Mouse (Mus musculus): Measurements from ENCODE around the gene Efnb3. TPM values are rescaled to one million over a fixed set of nuclear protein-coding genes. Genes with fewer than 3 reads are reported as not detected.

The Efnb3 gene
- 23.2 and 35.6 TPM in 2 replicates for polyA plus RNA-seq (2014; fragmentation: Nextera tagmentation; extraction: Ambion mirVana)

DNA sequence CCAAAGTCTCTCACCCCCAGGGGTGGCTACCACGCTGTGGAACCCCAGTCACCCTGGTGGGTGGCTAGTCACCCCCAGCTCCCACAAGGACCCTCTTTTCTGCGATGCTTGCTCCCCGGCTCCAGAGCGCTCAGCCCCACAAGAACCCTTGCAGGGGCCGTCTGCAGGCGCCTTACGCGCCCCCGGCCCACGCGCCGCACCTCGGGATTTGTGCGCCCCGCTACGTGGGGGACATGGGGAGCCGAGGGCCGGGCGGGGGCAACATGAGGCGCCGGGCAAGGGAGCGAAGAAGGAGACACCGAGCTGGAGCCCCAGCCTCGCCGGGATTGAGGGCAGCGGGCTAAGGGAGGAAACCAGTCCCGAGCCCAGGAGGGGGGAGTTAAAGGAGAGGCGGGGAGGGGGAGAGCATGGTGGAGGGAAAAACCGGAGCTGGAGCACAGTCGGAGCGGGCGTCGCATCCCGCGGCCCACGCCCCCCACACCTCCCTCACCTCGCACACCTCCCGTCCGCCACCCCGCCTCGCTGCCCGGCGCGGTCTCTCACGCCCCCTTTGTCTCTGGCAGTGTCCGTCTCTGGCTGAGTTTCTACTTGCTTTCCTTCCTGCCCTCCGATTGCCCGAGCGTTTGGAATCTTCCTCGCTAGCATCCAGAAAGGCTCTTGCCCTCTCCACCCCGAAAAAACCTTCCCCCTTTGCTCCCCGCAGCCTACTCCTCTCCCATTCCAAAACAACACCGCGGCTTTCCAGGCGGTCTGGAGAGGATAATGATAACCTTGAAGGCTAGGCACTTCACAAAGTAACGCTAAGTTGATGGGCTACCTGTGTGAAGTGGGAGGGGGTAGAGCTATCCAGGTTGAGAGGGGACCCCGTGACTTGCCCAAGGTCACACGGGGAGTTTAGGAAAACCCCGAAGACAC is at the start of gene Efnb3:
Gene Efnb3, minus strand, starts transcription at position 355 of the 915 bp plus-strand sequence.
- Histone ChIP-seq H3K4me2 (ENCODE audit: low read depth, low read length) (peak within 1 kb of the TSS; percentile 91), H3K9me3 (ENCODE audit: control insufficient read depth, low read length) (no peaks in the 10 kb centered on the region), H3K4me3 (ENCODE audit: low read depth, low read length) (peak within 1 kb of the TSS; percentile 87), H3K4me1 (ENCODE audit: control insufficient read depth, insufficient read depth, low read length) (peaks cover 51% of the 10 kb centered on the region), H3K27ac (ENCODE audit: low read depth, low read length) (peak within 1 kb of the TSS; percentile 74), H3K27me3 (ENCODE audit: control insufficient read depth, insufficient read depth, low read length) (no peaks in the 10 kb centered on the region; the same call in 1 of the 2 replicates), H3K36me3 (ENCODE audit: control insufficient read depth, insufficient read depth, low read length) (peaks cover 7% of the 10 kb centered on the region), H3K9ac (replicated peaks; ENCODE audit: low read depth, low read length) (peak within 1 kb of the TSS; percentile 88)
- ATAC-seq (ENCODE audit: low read depth) = peak; percentile 72
- under 1% methylated on average over 54 of the region's 59 CpGs for WGBS

DNA sequence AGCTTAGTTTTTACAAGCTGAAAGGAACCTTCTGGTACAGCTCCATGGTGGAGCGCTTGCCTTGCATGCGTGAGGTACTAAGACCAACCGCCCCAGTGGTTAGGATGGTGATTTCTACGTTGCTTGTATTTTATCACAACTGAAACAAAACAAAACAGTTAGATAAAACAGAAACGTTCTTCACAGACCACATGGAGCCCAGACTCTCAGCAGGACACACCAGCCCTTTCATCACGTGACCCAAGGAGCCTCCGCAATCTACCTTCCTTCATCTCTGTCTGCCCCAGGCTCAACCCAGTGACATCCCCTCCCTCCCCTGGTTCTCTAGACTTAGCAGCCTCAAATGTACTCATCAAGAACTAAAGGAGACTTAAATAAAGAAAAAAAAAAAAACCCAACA is 49.4 kb upstream of the Efnb3 start:
- Histone ChIP-seq H3K9ac (replicated peaks; ENCODE audit: low read depth, low read length) (no peak overlapping the region), H3K4me1 (ENCODE audit: control insufficient read depth, insufficient read depth, low read length) (peaks cover 6% of the 10 kb centered on the region), H3K4me2 (ENCODE audit: low read depth, low read length) (no peak overlapping the region), H3K9me3 (ENCODE audit: control insufficient read depth, low read length) (no peaks in the 10 kb centered on the region), H3K27ac (ENCODE audit: low read depth, low read length) (no peak overlapping the region), H3K4me3 (ENCODE audit: low read depth, low read length) (no peak overlapping the region), H3K27me3 (ENCODE audit: control insufficient read depth, insufficient read depth, low read length) (no peaks in the 10 kb centered on the region), H3K36me3 (ENCODE audit: control insufficient read depth, insufficient read depth, low read length) (no peaks in the 10 kb centered on the region)
- 58% methylated on average over 7 of the region's 7 CpGs for WGBS
- ATAC-seq (ENCODE audit: low read depth) = no peak

DNA sequence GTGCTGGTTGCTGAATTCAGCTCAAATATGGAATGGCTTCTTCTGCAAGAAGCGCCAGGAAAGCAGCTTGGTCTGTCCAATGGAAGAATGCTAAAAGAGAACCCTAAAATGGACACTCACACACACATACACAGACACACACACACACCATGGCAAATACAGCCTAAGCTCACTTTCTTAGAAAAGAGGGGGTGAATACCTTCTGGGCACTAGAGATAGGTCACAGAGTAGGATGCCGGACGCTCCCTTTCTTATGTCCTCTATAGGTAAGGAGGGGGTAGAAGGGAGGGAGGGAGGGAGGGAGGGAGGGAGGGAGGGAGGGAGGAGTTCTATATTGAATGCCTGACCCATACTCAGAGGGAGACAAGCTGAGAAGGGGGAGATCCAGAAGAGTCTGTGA is 48.5 kb upstream of the Efnb3 start:
- Histone ChIP-seq H3K4me2 (ENCODE audit: low read depth, low read length) (no peak overlapping the region), H3K36me3 (ENCODE audit: control insufficient read depth, insufficient read depth, low read length) (no peaks in the 10 kb centered on the region), H3K9me3 (ENCODE audit: control insufficient read depth, low read length) (no peaks in the 10 kb centered on the region), H3K27ac (ENCODE audit: low read depth, low read length) (no peak overlapping the region), H3K9ac (replicated peaks; ENCODE audit: low read depth, low read length) (no peak overlapping the region), H3K4me1 (ENCODE audit: control insufficient read depth, insufficient read depth, low read length) (peaks cover 8% of the 10 kb centered on the region), H3K27me3 (ENCODE audit: control insufficient read depth, insufficient read depth, low read length) (no peaks in the 10 kb centered on the region), H3K4me3 (ENCODE audit: low read depth, low read length) (no peak overlapping the region)
- WGBS = 94% methylated on average over 3 of the region's 3 CpGs
- no peak for ATAC-seq (ENCODE audit: low read depth)

DNA sequence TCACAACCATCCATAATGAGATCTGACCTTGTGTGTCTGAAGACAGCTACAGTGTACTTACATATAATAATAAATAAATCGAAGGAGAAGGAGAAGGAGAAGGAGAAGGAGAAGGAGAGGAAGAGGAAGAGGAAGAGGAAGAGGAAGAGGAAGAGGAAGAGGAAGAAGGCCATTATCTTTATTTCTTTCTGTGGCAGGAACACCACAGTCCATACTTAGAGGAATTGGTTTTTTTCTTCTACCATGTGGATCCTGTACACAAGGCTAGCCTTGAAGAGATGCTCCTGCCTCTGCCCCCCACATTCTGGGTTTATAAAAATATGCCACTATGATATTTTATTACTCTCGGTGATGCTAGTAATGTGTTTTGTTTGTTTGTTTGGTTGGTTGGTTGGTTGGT is 46.8 kb upstream of the Efnb3 start:
- no peak for ATAC-seq (ENCODE audit: low read depth)
- WGBS = 90% methylated on average over 2 of the region's 2 CpGs
- H3K9ac ChIP-seq (replicated peaks; ENCODE audit: low read depth, low read length) = no peak overlapping the region

DNA sequence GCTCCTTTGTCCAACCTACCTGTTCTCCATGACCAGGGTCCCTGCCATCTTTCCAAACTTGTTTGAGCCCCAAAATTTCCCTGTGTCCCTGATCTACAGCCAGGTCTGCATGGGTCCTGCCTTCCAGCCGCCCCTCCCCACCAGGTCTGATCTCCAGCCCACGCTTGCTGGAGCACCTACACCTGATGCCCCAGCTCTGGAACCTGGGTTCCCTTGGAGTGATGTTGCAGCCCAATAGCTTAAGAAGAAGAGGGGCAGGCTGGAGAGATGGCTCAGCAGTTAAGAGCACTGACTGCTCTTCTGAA is 46.4 kb upstream of the Efnb3 start:
- ATAC-seq (ENCODE audit: low read depth) = no peak
- Histone ChIP-seq H3K4me3 (ENCODE audit: low read depth, low read length) (peak overlapping the region; percentile 54), H3K27ac (ENCODE audit: low read depth, low read length) (no peak overlapping the region), H3K27me3 (ENCODE audit: control insufficient read depth, insufficient read depth, low read length) (no peaks in the 10 kb centered on the region), H3K4me1 (ENCODE audit: control insufficient read depth, insufficient read depth, low read length) (peaks cover 8% of the 10 kb centered on the region), H3K9me3 (ENCODE audit: control insufficient read depth, low read length) (no peaks in the 10 kb centered on the region), H3K9ac (replicated peaks; ENCODE audit: low read depth, low read length) (no peak overlapping the region), H3K4me2 (ENCODE audit: low read depth, low read length) (peak overlapping the region; percentile 98; the same call in 1 of the 2 replicates), H3K36me3 (ENCODE audit: control insufficient read depth, insufficient read depth, low read length) (no peaks in the 10 kb centered on the region)
- WGBS = 70% methylated on average over 2 of the region's 2 CpGs

More for the DNA sequence above, 46.8 kb upstream of the Efnb3 start:
- H3K27me3 ChIP-seq (ENCODE audit: control insufficient read depth, insufficient read depth, low read length) = no peaks in the 10 kb centered on the region
- H3K9me3 ChIP-seq (ENCODE audit: control insufficient read depth, low read length) = no peaks in the 10 kb centered on the region
- H3K4me1 ChIP-seq (ENCODE audit: control insufficient read depth, insufficient read depth, low read length) = peaks cover 8% of the 10 kb centered on the region
- H3K4me2 ChIP-seq (ENCODE audit: low read depth, low read length) = no peak overlapping the region
- no peak overlapping the region for H3K4me3 ChIP-seq (ENCODE audit: low read depth, low read length)
- H3K27ac ChIP-seq (ENCODE audit: low read depth, low read length) = no peak overlapping the region
- no peaks in the 10 kb centered on the region for H3K36me3 ChIP-seq (ENCODE audit: control insufficient read depth, insufficient read depth, low read length)

DNA sequence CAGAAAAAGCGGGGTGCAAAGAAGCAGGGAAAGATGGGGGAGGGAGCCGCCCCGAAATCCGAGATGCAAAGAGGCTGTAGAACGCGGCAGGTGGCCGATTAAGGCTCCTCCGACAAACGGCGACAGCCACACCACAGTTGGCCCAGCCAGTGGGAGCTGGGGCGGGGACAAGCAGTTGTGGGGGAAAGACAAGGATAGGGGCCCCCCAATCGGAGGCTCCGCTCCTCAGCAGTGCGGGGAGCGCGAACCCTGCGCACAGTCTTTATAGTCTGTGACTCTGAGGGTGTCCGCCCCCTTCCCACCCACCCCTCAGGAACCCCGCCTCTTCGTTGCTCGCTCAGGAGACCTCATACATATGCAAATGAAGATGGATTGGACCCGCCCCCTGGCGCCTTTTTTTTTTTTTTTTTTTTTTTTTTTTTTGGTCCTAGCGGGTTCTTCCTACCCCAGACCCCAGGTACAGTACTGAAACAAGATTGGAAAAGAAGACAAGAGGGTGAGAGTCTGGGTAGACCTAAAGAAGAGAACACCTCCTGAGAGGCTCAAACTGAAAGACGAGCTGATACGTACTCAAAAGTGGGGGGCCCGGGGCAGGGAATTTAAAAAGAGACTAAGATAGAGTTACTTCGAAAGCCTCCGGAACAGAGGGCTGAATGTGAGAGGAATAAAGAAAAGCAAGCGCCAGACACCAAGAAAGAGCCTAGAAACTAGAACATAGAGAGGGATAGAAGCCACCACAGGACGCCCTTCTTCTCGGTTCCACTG is 45.9 kb upstream of the Efnb3 start, which contains the start of gene Atp1b2:
Gene Atp1b2, minus strand, starts transcription at position 217 of the 765 bp plus-strand sequence.
- ATAC-seq (ENCODE audit: low read depth) = peak; percentile 91
- H3K4me1 ChIP-seq (ENCODE audit: control insufficient read depth, insufficient read depth, low read length) = peaks cover 8% of the 10 kb centered on the region
- peak within 1 kb of the TSS; percentile 58; the same call in 1 of the 2 replicates for H3K27ac ChIP-seq (ENCODE audit: low read depth, low read length)
- H3K4me3 ChIP-seq (ENCODE audit: low read depth, low read length) = peak within 1 kb of the TSS; percentile 54
- peak within 1 kb of the TSS; percentile 55 for H3K9ac ChIP-seq (replicated peaks; ENCODE audit: low read depth, low read length)
- H3K36me3 ChIP-seq (ENCODE audit: control insufficient read depth, insufficient read depth, low read length) = no peaks in the 10 kb centered on the region; the same call in 1 of the 2 replicates
- H3K4me2 ChIP-seq (ENCODE audit: low read depth, low read length) = peak within 1 kb of the TSS; percentile 98
- H3K9me3 ChIP-seq (ENCODE audit: control insufficient read depth, low read length) = no peaks in the 10 kb centered on the region
- H3K27me3 ChIP-seq (ENCODE audit: control insufficient read depth, insufficient read depth, low read length) = no peaks in the 10 kb centered on the region
- WGBS = 2% methylated on average over 32 of the region's 32 CpGs

DNA sequence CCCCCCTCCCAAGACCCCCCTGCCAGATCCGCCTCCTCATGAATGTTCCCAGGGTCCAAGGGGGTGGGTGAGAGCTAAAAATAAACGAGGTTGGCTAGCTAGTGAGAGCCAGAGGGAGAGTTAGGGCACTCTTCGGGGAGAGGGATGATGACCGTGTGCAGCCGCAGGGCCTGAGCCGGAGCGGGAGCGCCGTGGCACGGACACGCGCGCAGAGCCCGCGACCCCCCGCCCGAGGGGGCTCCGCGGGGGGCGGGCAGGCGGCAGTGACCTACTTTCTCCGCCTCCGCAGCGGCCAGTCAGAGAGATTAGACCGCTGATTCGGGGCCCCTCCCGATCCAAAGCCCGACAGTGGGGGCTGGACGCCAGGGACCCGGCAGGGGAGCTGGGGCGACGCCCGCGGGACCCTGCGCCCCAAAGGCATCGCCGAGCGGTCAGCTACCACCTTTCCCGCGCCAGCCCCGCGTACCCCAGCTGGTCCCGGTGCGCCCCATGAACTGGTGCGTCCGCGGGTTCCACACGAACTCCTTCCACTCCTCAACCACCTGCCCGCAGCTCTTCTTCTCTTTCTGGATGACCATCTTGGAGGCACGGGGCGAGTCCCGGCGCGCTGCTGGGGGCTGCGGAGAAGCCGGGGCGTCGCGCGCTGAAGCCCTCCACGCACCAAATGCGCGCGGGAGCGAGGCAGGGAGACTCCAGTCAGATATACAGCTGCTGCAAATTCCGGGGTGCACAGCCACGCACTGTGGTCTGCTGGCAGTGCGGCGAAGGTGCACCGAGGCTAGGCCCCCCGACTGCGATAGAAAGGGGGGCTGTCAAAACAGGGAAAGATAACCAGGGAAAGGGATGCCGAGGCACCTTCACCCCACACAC is 45.0 kb upstream of the Efnb3 start:
- peak overlapping the region; percentile 98 for H3K4me2 ChIP-seq (ENCODE audit: low read depth, low read length)
- H3K27ac ChIP-seq (ENCODE audit: low read depth, low read length) = peak overlapping the region; percentile 58; the same call in 1 of the 2 replicates
- peaks cover 13% of the 10 kb centered on the region for H3K4me1 ChIP-seq (ENCODE audit: control insufficient read depth, insufficient read depth, low read length)
- H3K27me3 ChIP-seq (ENCODE audit: control insufficient read depth, insufficient read depth, low read length) = no peaks in the 10 kb centered on the region
- no peaks in the 10 kb centered on the region for H3K9me3 ChIP-seq (ENCODE audit: control insufficient read depth, low read length)
- H3K36me3 ChIP-seq (ENCODE audit: control insufficient read depth, insufficient read depth, low read length) = peaks cover 3% of the 10 kb centered on the region; the same call in 1 of the 2 replicates
- ATAC-seq (ENCODE audit: low read depth) = peak; percentile 52
- peak overlapping the region; percentile 55 for H3K9ac ChIP-seq (replicated peaks; ENCODE audit: low read depth, low read length)
- H3K4me3 ChIP-seq (ENCODE audit: low read depth, low read length) = peak overlapping the region; percentile 54
- under 1% methylated on average over 71 of the region's 73 CpGs for WGBS

DNA sequence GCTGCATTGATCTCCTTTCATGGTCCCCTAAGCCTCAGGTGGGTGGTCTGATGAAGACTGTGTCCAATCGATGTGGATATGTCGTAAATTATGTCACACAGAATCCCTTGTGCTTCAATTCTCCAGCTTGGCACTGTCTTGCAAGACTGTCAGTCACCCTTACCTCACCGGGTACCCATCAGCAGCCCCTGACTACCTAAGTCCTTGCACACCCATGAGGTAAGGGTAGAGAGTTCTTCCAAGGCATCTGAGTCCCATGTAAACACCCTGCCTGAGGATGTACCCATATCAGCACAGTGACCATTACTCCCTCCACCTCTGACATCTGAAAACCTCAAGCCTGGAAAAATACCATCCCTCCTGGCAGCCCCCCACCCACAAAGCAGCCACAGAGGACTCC is 44.3 kb upstream of the Efnb3 start:
- Histone ChIP-seq H3K36me3 (ENCODE audit: control insufficient read depth, insufficient read depth, low read length) (peaks cover 3% of the 10 kb centered on the region; the same call in 1 of the 2 replicates), H3K4me3 (ENCODE audit: low read depth, low read length) (peak overlapping the region; percentile 54), H3K9me3 (ENCODE audit: control insufficient read depth, low read length) (no peaks in the 10 kb centered on the region), H3K9ac (replicated peaks; ENCODE audit: low read depth, low read length) (peak overlapping the region; percentile 55), H3K27ac (ENCODE audit: low read depth, low read length) (no peak overlapping the region), H3K4me2 (ENCODE audit: low read depth, low read length) (peak overlapping the region; percentile 98), H3K27me3 (ENCODE audit: control insufficient read depth, insufficient read depth, low read length) (no peaks in the 10 kb centered on the region), H3K4me1 (ENCODE audit: control insufficient read depth, insufficient read depth, low read length) (peaks cover 13% of the 10 kb centered on the region)
- WGBS = 31% methylated on average over 3 of the region's 3 CpGs
- peak; percentile 18; the same call in 1 of the 2 replicates for ATAC-seq (ENCODE audit: low read depth)
